Mouse (Mus musculus) erythroblast, embryonic 14.5 days (primary cell): ENCODE results near the gene Dync2li1. TPM values are rescaled to one million over a fixed set of nuclear protein-coding genes. Genes with fewer than 3 reads are reported as not detected.

Experiments
- H3K27me3 ChIP-seq: 2 replicates; pipeline ENCODE4 v1.6.1; 2012; ENCODE audit warnings: inconsistent platforms; ENCODE audit not compliant: control insufficient read depth
- H3K36me3 ChIP-seq: 2 replicates; pipeline ENCODE4 v1.6.1; 2012; ENCODE audit warnings: mild to moderate bottlenecking, inconsistent platforms; ENCODE audit not compliant: control insufficient read depth
- H3K4me1 ChIP-seq: 2 replicates; pipeline ENCODE4 v1.6.1; 2012; ENCODE audit warnings: inconsistent platforms; ENCODE audit not compliant: control insufficient read depth
- H3K4me3 ChIP-seq: replicated peaks from 2 replicates; pipeline ENCODE3; 2012; ENCODE audit warnings: moderate library complexity, mild to moderate bottlenecking, inconsistent platforms
- H3K9me3 ChIP-seq: 2 replicates; pipeline ENCODE4 v1.6.1; 2012; ENCODE audit warnings: low read length, inconsistent platforms, mixed read lengths; ENCODE audit not compliant: control insufficient read depth
- GATA1 ChIP-seq: IDR thresholded peaks from 2 replicates; pipeline ENCODE4 v1.6.1; 2012; ENCODE audit warnings: low read length, inconsistent platforms, mixed read lengths
- TAL1 ChIP-seq: IDR thresholded peaks from 3 replicates; pipeline ENCODE4 v1.6.1; 2012; ENCODE audit warnings: low read length, inconsistent platforms, mixed read lengths
- polyA plus RNA-seq: library from polyadenylated mRNA; stranded (reverse); fragments of >175 nt; gene quantifications from 2 replicates; pipeline ENCODE4 v1.2.3, GENCODE M21; 2012

The Dync2li1 gene
- polyA plus RNA-seq, 1 experiment: not detected

- TF ChIP-seq GATA1 (no peak), TAL1 (no peak)
- no peaks in the 10 kb centered on the region for H3K27me3 ChIP-seq
- no peaks in the 10 kb centered on the region for H3K9me3 ChIP-seq
- H3K36me3 ChIP-seq: no peaks in the 10 kb centered on the region
- no peaks in the 10 kb centered on the region; the same call in 1 of the 2 replicates for H3K4me1 ChIP-seq
- H3K4me3 ChIP-seq: no peak overlapping the region
Measured at GRCm38 (mm10) chr17:84684284-84684683, 58.0 kb downstream of the Dync2li1 start.

- no peak for TF ChIP-seq GATA1
- TF ChIP-seq TAL1: no peak
- Histone ChIP-seq H3K36me3 (no peaks in the 10 kb centered on the region), H3K4me3 (no peak overlapping the region), H3K9me3 (no peaks in the 10 kb centered on the region), H3K27me3 (no peaks in the 10 kb centered on the region), H3K4me1 (no peaks in the 10 kb centered on the region; the same call in 1 of the 2 replicates)
Measured at GRCm38 (mm10) chr17:84685286-84685685, 59.0 kb downstream of the Dync2li1 start.

- Histone ChIP-seq H3K9me3 (no peaks in the 10 kb centered on the region), H3K4me1 (no peaks in the 10 kb centered on the region), H3K36me3 (no peaks in the 10 kb centered on the region), H3K4me3 (no peak overlapping the region), H3K27me3 (no peaks in the 10 kb centered on the region)
- TF ChIP-seq TAL1: no peak
- TF ChIP-seq GATA1: no peak
Measured at GRCm38 (mm10) chr17:84687994-84688393, 61.7 kb downstream of the Dync2li1 start.

- Histone ChIP-seq H3K4me1 (no peaks in the 10 kb centered on the region), H3K27me3 (no peaks in the 10 kb centered on the region), H3K4me3 (no peak overlapping the region), H3K36me3 (no peaks in the 10 kb centered on the region), H3K9me3 (no peaks in the 10 kb centered on the region)
- TF ChIP-seq GATA1 (no peak), TAL1 (no peak)
Measured at GRCm38 (mm10) chr17:84688834-84689233, 62.5 kb downstream of the Dync2li1 start.

GRCm38 (mm10) chr17:84689316-84689715, 63.0 kb downstream of the Dync2li1 start:
- Histone ChIP-seq H3K9me3 (no peaks in the 10 kb centered on the region), H3K27me3 (no peaks in the 10 kb centered on the region), H3K4me3 (no peak overlapping the region), H3K36me3 (no peaks in the 10 kb centered on the region), H3K4me1 (no peaks in the 10 kb centered on the region)
- no peak for TF ChIP-seq GATA1
- TF ChIP-seq TAL1: no peak

GRCm38 (mm10) chr17:84690111-84690510, 63.8 kb downstream of the Dync2li1 start:
- TF ChIP-seq GATA1 (no peak), TAL1 (no peak)
- no peak overlapping the region for H3K4me3 ChIP-seq
- H3K9me3 ChIP-seq: no peaks in the 10 kb centered on the region
- no peaks in the 10 kb centered on the region for H3K4me1 ChIP-seq
- H3K36me3 ChIP-seq: no peaks in the 10 kb centered on the region
- no peaks in the 10 kb centered on the region for H3K27me3 ChIP-seq

GRCm38 (mm10) chr17:84693741-84694140, 67.4 kb downstream of the Dync2li1 start:
- H3K27me3 ChIP-seq: no peaks in the 10 kb centered on the region
- TF ChIP-seq TAL1: no peak
- no peak for TF ChIP-seq GATA1
- H3K4me1 ChIP-seq: no peaks in the 10 kb centered on the region
- H3K36me3 ChIP-seq: no peaks in the 10 kb centered on the region
- H3K4me3 ChIP-seq: no peak overlapping the region
- H3K9me3 ChIP-seq: no peaks in the 10 kb centered on the region

- TF ChIP-seq GATA1: no peak
- TF ChIP-seq TAL1: no peak
- no peaks in the 10 kb centered on the region for H3K4me1 ChIP-seq
- H3K4me3 ChIP-seq: no peak overlapping the region
- no peaks in the 10 kb centered on the region for H3K9me3 ChIP-seq
- H3K36me3 ChIP-seq: no peaks in the 10 kb centered on the region
- H3K27me3 ChIP-seq: no peaks in the 10 kb centered on the region
Measured at GRCm38 (mm10) chr17:84696537-84696936, 70.2 kb downstream of the Dync2li1 start.

- TF ChIP-seq GATA1 (no peak), TAL1 (no peak)
- H3K4me3 ChIP-seq: no peak overlapping the region
- H3K36me3 ChIP-seq: peaks cover 1% of the 10 kb centered on the region
- no peaks in the 10 kb centered on the region for H3K4me1 ChIP-seq
- no peaks in the 10 kb centered on the region for H3K9me3 ChIP-seq
- no peaks in the 10 kb centered on the region for H3K27me3 ChIP-seq
Measured at GRCm38 (mm10) chr17:84698727-84699126, 72.4 kb downstream of the Dync2li1 start.

Other genes starting within 250 kb of the Dync2li1 start
- 0.08 TPM in 2 replicates for gene Thada, start 160.3 kb upstream of the Dync2li1 start, polyA plus RNA-seq
- gene Plekhh2, start 114.6 kb upstream of the Dync2li1 start, polyA plus RNA-seq: not detected in 2 replicates
- not detected in 2 replicates for gene Abcg8, start 49.8 kb downstream of the Dync2li1 start, polyA plus RNA-seq
- not detected in 2 replicates for gene Abcg5, start 56.5 kb downstream of the Dync2li1 start, polyA plus RNA-seq
- gene Lrpprc, start 164.3 kb downstream of the Dync2li1 start, polyA plus RNA-seq: 0.26 and 0.31 TPM in 2 replicates